Mouse (Mus musculus) forebrain, embryonic 13.5 days (tissue): Measurements from ENCODE around the gene Galnt17. TPM values are rescaled to one million over a fixed set of nuclear protein-coding genes. Genes with fewer than 3 reads are reported as not detected.

Experiments used
- ATAC-seq: fragments of 200-750 bp; cut with Nextera tagmentation; 2 replicates; pipeline ENCODE4 v1.8.0; 2017
- H3K27ac ChIP-seq: fragments of 300-500 bp; sonication (generic); 2 replicates; pipeline ENCODE4 v1.5.1; 2015; ENCODE audit warnings: inconsistent platforms, mild to moderate bottlenecking, moderate library complexity
- H3K27me3 ChIP-seq: fragments of 300-500 bp; sonication (generic); 2 replicates; pipeline ENCODE4 v1.6.1; 2015; ENCODE audit warnings: mild to moderate bottlenecking, inconsistent platforms
- H3K36me3 ChIP-seq: fragments of 300-500 bp; sonication (generic); 2 replicates; pipeline ENCODE4 v1.6.1; 2015; ENCODE audit warnings: mild to moderate bottlenecking, inconsistent platforms; ENCODE audit not compliant: poor library complexity, severe bottlenecking
- H3K4me1 ChIP-seq: fragments of 300-500 bp; sonication (generic); 2 replicates; pipeline ENCODE4 v1.6.1; 2015; ENCODE audit warnings: inconsistent platforms
- H3K4me2 ChIP-seq: fragments of 300-500 bp; sonication (generic); 2 replicates; pipeline ENCODE4 v1.6.1; 2015; ENCODE audit warnings: inconsistent platforms, mild to moderate bottlenecking, moderate library complexity
- H3K4me3 ChIP-seq: fragments of 300-500 bp; sonication (generic); 2 replicates; pipeline ENCODE4 v1.5.1; 2015; ENCODE audit warnings: mild to moderate bottlenecking, inconsistent platforms
- H3K9ac ChIP-seq: fragments of 300-500 bp; sonication (generic); 2 replicates; pipeline ENCODE4 v1.6.1; 2015; ENCODE audit warnings: mild to moderate bottlenecking, inconsistent platforms
- H3K9me3 ChIP-seq: fragments of 300-500 bp; sonication (generic); replicated peaks from 2 replicates; pipeline ENCODE4 v1.6.1; 2016; ENCODE audit warnings: inconsistent platforms
- WGBS: fragments of 180-500 bp; shearing (Covaris S2); methylation state at CpG from one replicate; pipeline ENCODE4 v1.1.7; 2015; 5-methylcytosine and 5-hydroxymethylcytosine counted together
- polyA plus RNA-seq: library from polyadenylated mRNA; unstranded; fragments of >200 nt; fragmentation: Nextera tagmentation; extraction: Ambion mirVana; gene quantifications from 2 replicates; pipeline ENCODE4 v1.2.1, GENCODE M21; 2015

Gene Galnt17
- polyA plus RNA-seq, 1 experiment from 2014 or later = 6.5 TPM

GRCm38 (mm10) chr5:130911551-130911950 lies 396.7 kb downstream of the Galnt17 start:
- H3K36me3 ChIP-seq = no peaks in the 10 kb centered on the region
- no peak for ATAC-seq
- no peaks in the 10 kb centered on the region for H3K27me3 ChIP-seq
- 87% methylated on average over 2 of the region's 2 CpGs for WGBS
- H3K9me3 ChIP-seq = no peaks in the 10 kb centered on the region
- no peak overlapping the region for H3K9ac ChIP-seq
- H3K4me3 ChIP-seq = no peak overlapping the region
- H3K27ac ChIP-seq = no peak overlapping the region
- H3K4me1 ChIP-seq = no peaks in the 10 kb centered on the region
- no peak overlapping the region for H3K4me2 ChIP-seq

DNA sequence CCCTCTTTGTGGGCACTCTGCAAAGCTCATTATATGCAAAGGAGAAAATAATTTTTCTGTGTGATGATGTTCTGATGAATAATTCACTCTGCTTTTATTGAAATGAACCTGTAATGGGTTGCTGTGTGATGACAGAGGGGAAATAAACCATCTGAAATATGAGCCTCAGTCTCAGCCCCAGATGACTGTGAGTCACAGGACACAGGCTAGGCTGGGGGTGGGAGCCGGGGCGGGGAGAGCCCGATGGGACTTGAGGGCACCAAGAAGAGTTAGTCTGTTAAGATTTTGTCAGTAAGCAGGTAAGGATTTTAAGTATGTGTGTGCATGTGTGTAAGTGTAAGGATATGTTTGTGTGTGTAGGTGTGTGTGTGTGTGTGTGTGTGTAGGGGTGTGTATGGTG lies 406.6 kb downstream of the Galnt17 start:
- no peaks in the 10 kb centered on the region for H3K36me3 ChIP-seq
- H3K27ac ChIP-seq = no peak overlapping the region
- H3K4me2 ChIP-seq = no peak overlapping the region
- no peaks in the 10 kb centered on the region for H3K4me1 ChIP-seq
- H3K27me3 ChIP-seq = no peaks in the 10 kb centered on the region
- no peak overlapping the region for H3K9ac ChIP-seq
- H3K9me3 ChIP-seq = no peaks in the 10 kb centered on the region
- H3K4me3 ChIP-seq = no peak overlapping the region
- ATAC-seq = no peak
- 89% methylated on average over 3 of the region's 3 CpGs for WGBS

DNA sequence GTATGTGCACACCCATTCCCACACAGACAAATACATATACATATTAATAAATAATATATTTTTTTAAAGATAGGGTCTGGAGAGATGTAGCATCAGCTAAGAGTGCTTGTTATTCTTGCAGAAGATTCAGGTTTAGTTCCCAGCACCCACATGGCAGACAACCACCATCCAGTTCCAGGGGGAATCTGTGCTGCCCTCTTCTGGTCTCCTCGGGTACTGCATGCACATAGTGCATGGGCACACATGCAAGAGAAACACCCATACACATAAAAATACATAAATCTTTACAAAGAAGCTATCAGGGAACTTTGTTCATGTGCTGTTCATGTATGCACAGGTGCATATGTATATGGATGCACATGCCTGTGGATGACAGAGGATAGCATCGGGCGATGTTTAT lies 412.3 kb downstream of the Galnt17 start:
- Histone ChIP-seq H3K4me1 (peaks cover 13% of the 10 kb centered on the region), H3K27ac (no peak overlapping the region), H3K4me3 (no peak overlapping the region), H3K36me3 (no peaks in the 10 kb centered on the region), H3K9ac (no peak overlapping the region), H3K4me2 (no peak overlapping the region), H3K9me3 (no peaks in the 10 kb centered on the region), H3K27me3 (no peaks in the 10 kb centered on the region)
- WGBS = 96% methylated on average over 3 of the region's 3 CpGs
- ATAC-seq = no peak

- H3K9ac ChIP-seq = no peak overlapping the region
- peaks cover 13% of the 10 kb centered on the region for H3K4me1 ChIP-seq
- H3K27ac ChIP-seq = no peak overlapping the region
- WGBS = 54% methylated on average over 5 of the region's 5 CpGs
- no peak for ATAC-seq
- no peak overlapping the region for H3K4me3 ChIP-seq
- no peak overlapping the region for H3K4me2 ChIP-seq
- H3K9me3 ChIP-seq = no peaks in the 10 kb centered on the region
- H3K36me3 ChIP-seq = no peaks in the 10 kb centered on the region
- no peaks in the 10 kb centered on the region for H3K27me3 ChIP-seq
These were observed 416.6 kb downstream of the Galnt17 start for GRCm38 (mm10) chr5:130891735-130892134.

- 0 out of 2 replicates have a peak, but pooled peaks cover 4% of the 10 kb centered on the region for H3K9me3 ChIP-seq
- no peak for ATAC-seq
- H3K4me1 ChIP-seq = no peaks in the 10 kb centered on the region
- H3K9ac ChIP-seq = no peak overlapping the region
- H3K27ac ChIP-seq = no peak overlapping the region
- no peak overlapping the region for H3K4me3 ChIP-seq
- no peak overlapping the region for H3K4me2 ChIP-seq
- WGBS = 74% methylated on average over 5 of the region's 5 CpGs
- no peaks in the 10 kb centered on the region for H3K36me3 ChIP-seq
- H3K27me3 ChIP-seq = no peaks in the 10 kb centered on the region
These were observed 428.0 kb downstream of the Galnt17 start for GRCm38 (mm10) chr5:130880331-130880730.

- Histone ChIP-seq H3K4me1 (no peaks in the 10 kb centered on the region), H3K4me2 (no peak overlapping the region), H3K27me3 (no peaks in the 10 kb centered on the region), H3K4me3 (no peak overlapping the region), H3K27ac (no peak overlapping the region), H3K9me3 (peaks cover 4% of the 10 kb centered on the region; the same call in 1 of the 2 replicates), H3K9ac (no peak overlapping the region), H3K36me3 (no peaks in the 10 kb centered on the region)
- ATAC-seq = no peak
- WGBS = 89% methylated on average over 3 of the region's 3 CpGs
These were observed 432.9 kb downstream of the Galnt17 start for GRCm38 (mm10) chr5:130875391-130875790.

- H3K27me3 ChIP-seq = no peaks in the 10 kb centered on the region
- no peaks in the 10 kb centered on the region for H3K36me3 ChIP-seq
- no peak overlapping the region for H3K27ac ChIP-seq
- no peak overlapping the region for H3K9ac ChIP-seq
- no peaks in the 10 kb centered on the region for H3K4me1 ChIP-seq
- H3K4me2 ChIP-seq = no peak overlapping the region
- H3K9me3 ChIP-seq = no peaks in the 10 kb centered on the region; the same call in none of the 2 replicates
- ATAC-seq = no peak
- no peak overlapping the region for H3K4me3 ChIP-seq
- 66% methylated on average over 8 of the region's 8 CpGs for WGBS
These were observed 437.2 kb downstream of the Galnt17 start for GRCm38 (mm10) chr5:130871086-130871485.

DNA sequence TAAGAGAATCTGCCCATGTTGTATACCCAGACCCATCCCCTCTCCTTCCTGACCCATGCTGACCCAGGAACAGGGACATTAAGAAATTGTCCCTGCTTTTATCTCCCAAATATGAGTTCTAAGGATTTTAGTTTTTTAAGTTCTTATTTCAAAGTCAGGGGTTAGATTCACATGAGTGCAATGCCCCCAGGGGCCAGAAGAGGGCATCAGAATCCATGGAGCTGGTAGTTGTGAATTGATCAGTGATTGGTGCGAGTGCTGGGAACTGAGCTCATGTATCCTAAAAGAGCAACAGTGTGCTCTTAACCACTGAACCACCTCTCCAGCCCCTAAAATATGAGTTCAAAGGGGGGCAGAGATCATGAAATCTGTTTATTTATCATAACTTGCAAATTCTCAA lies 438.4 kb downstream of the Galnt17 start:
- ATAC-seq = no peak

DNA sequence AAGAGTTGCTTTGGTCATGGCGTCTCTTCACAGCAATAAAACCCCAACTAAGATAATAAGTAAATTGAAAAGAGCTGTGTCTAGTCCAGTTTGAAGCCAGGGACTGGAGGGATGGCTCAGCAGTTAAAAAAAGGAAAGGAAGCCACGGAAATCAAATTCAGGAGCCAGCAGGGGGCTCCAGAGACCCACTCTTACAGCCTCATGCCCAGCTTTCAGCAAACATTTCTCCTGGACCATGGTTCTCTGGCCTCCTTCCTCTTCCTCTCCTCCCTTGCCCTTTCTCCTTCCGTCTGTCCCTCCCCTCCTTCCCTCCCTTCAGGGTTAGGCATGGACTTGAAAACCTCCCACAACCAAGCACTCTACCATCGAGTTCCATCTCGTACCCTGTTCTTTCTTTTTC lies 446.0 kb downstream of the Galnt17 start:
- no peaks in the 10 kb centered on the region for H3K36me3 ChIP-seq
- H3K4me2 ChIP-seq = no peak overlapping the region
- no peak for ATAC-seq
- no peak overlapping the region for H3K4me3 ChIP-seq
- WGBS = 58% methylated on average over 5 of the region's 5 CpGs
- no peak overlapping the region for H3K9ac ChIP-seq
- H3K27me3 ChIP-seq = no peaks in the 10 kb centered on the region; the same call in 1 of the 2 replicates
- no peak overlapping the region for H3K27ac ChIP-seq
- no peaks in the 10 kb centered on the region for H3K9me3 ChIP-seq
- no peaks in the 10 kb centered on the region for H3K4me1 ChIP-seq

More for the DNA sequence above, 438.4 kb downstream of the Galnt17 start:
- no peaks in the 10 kb centered on the region for H3K4me1 ChIP-seq
- H3K36me3 ChIP-seq = no peaks in the 10 kb centered on the region
- H3K9ac ChIP-seq = no peak overlapping the region
- H3K4me3 ChIP-seq = no peak overlapping the region
- H3K9me3 ChIP-seq = no peaks in the 10 kb centered on the region; the same call in none of the 2 replicates
- no peaks in the 10 kb centered on the region for H3K27me3 ChIP-seq
- H3K27ac ChIP-seq = no peak overlapping the region
- 72% methylated on average over 1 of the region's 1 CpGs for WGBS
- H3K4me2 ChIP-seq = no peak overlapping the region

GRCm38 (mm10) chr5:130859736-130860135 lies 448.6 kb downstream of the Galnt17 start:
- Histone ChIP-seq H3K4me1 (no peaks in the 10 kb centered on the region), H3K9ac (no peak overlapping the region), H3K4me3 (no peak overlapping the region), H3K9me3 (no peaks in the 10 kb centered on the region), H3K36me3 (no peaks in the 10 kb centered on the region), H3K27me3 (no peaks in the 10 kb centered on the region; the same call in 1 of the 2 replicates), H3K27ac (no peak overlapping the region), H3K4me2 (no peak overlapping the region)
- ATAC-seq = no peak
- 47% methylated on average over 5 of the region's 6 CpGs for WGBS

DNA sequence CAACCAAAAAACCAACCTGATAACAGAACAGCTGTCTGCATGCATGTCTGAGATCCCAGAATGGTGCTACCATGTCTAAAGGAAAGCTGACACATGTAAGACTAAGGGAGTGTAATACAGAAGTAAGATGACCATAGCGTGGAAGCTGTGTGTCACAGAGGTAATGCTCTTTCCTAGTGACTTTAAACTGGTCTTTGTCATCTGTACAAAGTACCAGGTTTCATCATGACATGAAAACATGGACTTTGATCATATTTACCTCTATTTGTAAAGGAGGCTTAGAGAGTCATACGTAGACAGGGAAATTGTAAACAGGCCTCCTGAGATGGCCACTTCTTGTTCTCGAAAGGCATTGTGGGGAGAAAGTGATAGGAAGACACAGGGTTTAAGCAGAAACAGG lies 449.6 kb downstream of the Galnt17 start:
- ATAC-seq = no peak
- Histone ChIP-seq H3K4me1 (no peaks in the 10 kb centered on the region), H3K9me3 (no peaks in the 10 kb centered on the region), H3K27me3 (no peaks in the 10 kb centered on the region; the same call in 1 of the 2 replicates), H3K4me2 (no peak overlapping the region), H3K9ac (no peak overlapping the region), H3K36me3 (no peaks in the 10 kb centered on the region), H3K4me3 (no peak overlapping the region), H3K27ac (no peak overlapping the region)
- 89% methylated on average over 3 of the region's 3 CpGs for WGBS

DNA sequence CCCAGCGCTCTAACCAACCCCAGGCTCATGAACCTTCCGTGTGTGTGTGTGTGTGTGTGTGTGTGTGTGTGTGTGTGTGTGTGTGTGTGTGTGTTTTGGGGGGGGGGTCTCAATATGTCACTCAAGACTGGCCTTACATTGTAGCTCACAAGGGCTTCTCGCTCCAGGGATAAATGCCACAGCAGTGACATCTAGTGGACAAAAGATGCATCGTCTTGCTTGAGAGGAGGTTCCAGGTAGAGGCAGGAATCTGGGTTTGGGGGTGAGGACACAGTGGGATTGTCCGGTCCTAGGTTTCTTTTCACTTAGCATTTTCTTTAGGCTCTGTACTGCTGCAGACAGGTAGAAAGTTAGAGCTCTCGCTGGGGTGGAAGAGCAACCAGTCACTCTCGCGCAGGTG lies 450.1 kb downstream of the Galnt17 start:
- no peaks in the 10 kb centered on the region for H3K36me3 ChIP-seq
- H3K27ac ChIP-seq = no peak overlapping the region
- H3K4me1 ChIP-seq = no peaks in the 10 kb centered on the region
- H3K4me2 ChIP-seq = no peak overlapping the region
- WGBS = 23% methylated on average over 8 of the region's 8 CpGs
- no peak overlapping the region for H3K4me3 ChIP-seq
- H3K9me3 ChIP-seq = no peaks in the 10 kb centered on the region
- H3K9ac ChIP-seq = no peak overlapping the region
- ATAC-seq = no peak
- no peaks in the 10 kb centered on the region; the same call in 1 of the 2 replicates for H3K27me3 ChIP-seq

DNA sequence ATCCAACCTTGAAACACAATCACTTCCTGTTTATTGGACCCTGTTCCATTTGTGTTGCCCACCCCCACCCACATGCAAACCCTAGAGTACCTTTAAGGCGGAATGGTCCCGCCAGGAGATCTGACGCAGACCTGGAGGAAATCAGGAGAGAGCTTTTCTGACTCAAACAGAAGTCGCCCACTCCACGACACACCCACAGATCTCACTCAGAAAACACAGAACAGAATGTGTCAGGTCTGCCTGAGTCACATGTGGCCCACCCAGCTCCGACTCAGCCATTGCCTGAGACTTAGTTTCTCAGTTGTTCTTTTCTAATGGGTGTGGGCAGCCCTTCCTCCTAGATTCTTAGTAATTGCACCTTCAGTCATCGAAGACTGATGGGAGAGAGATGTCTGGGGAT lies 453.9 kb downstream of the Galnt17 start:
- Histone ChIP-seq H3K36me3 (no peaks in the 10 kb centered on the region), H3K4me2 (no peak overlapping the region), H3K27ac (no peak overlapping the region), H3K9me3 (no peaks in the 10 kb centered on the region), H3K4me1 (0 out of 2 replicates have a peak, but pooled peaks cover 3% of the 10 kb centered on the region), H3K27me3 (no peaks in the 10 kb centered on the region; the same call in 1 of the 2 replicates), H3K4me3 (no peak overlapping the region), H3K9ac (no peak overlapping the region)
- ATAC-seq = no peak
- 86% methylated on average over 7 of the region's 7 CpGs for WGBS
